Mouse (Mus musculus) CD4-positive, CD25-positive, alpha-beta regulatory T cell, adult 9 weeks (primary cell): ENCODE data around the gene Stk11ip. TPM values are rescaled to one million over a fixed set of nuclear protein-coding genes. Genes with fewer than 3 reads are reported as not detected.

ENCODE experiments used
- polyA plus RNA-seq: library from polyadenylated mRNA; unstranded; fragments of 100-300 nt; shearing (Covaris generic); gene quantifications from one replicate; pipeline ENCODE4 v1.2.1, GENCODE M21; 2017

The Stk11ip gene
- polyA plus RNA-seq: 32.3 TPM

DNA sequence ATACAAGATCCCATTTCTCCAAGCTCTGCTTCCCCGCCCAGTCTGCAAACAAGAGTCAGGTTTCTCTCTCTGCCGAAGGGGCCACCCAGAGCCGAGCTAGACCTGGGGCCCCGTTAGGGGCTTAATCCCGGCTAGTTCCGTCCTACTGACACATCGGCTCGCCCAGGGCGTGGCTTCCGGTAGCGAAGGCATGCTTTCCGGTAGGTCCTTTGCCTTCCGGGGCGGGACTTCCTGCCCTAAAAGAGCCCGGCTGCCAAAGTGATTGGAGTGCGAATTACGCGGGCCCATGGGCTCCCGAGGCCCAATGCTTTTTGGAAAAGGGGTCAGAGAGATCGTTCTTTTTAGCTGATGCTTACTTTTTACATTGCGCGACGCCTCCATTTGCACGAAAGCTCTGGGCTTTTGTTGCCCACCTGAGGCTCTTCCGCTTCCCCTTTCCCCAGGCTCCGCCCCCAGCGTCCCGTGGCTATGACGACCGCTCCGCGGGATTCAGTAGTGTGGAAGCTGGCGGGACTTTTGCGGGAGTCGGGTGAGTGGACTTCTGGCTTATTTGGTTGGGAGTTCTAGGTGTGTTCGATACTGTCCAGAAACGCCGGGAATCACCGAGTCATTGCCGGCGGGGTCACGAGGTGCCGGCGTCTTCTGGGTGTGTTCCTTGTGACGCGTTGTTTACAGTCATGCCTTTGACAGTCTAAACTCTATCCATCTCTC, at the start of gene Stk11ip:
Stk11ip (plus strand) TSS at position 209 of the 711 bp plus-strand sequence.

DNA sequence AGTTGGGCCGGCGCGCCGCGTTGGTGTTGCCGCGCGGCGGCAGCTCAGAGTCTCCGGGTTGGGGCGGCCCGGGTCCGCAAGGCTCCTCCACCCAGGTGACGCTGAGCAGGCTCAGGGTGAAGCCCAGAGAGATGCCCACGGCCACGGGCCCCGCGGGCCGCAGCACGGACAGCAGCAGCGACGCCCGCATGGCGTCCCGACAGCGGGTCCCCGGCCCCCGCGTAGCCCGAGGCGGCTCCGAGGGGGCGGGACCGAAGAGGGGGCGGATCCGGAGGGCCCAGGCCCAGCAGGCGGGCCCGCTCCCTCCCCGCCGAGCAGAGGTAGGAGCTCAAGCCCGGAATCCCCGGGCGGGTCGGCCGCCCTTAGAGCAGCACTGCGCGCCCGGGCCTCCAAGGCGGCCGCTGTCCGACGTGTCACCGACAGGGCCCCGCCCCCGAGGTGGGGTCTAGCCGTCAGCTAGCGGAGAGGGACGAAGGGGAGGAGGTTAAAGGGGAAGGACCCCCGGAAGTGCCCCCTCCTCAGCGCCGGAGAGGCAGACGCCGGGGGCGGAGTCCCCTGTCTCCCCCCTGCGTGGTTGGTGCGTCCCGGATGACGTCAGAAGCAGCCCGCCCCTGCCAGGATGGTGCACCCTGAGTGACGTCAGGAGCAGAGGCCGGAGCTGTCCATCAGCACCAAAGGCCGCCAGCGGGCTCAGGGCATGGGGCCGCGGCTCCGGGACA, 42.3 kb upstream of the Stk11ip start, which contains the start of the genes Chpf and Tmem198:
Chpf (minus strand) TSS at position 392 of the 719 bp plus-strand sequence.
Tmem198 (plus strand) TSS at position 617 of the 719 bp plus-strand sequence.

DNA sequence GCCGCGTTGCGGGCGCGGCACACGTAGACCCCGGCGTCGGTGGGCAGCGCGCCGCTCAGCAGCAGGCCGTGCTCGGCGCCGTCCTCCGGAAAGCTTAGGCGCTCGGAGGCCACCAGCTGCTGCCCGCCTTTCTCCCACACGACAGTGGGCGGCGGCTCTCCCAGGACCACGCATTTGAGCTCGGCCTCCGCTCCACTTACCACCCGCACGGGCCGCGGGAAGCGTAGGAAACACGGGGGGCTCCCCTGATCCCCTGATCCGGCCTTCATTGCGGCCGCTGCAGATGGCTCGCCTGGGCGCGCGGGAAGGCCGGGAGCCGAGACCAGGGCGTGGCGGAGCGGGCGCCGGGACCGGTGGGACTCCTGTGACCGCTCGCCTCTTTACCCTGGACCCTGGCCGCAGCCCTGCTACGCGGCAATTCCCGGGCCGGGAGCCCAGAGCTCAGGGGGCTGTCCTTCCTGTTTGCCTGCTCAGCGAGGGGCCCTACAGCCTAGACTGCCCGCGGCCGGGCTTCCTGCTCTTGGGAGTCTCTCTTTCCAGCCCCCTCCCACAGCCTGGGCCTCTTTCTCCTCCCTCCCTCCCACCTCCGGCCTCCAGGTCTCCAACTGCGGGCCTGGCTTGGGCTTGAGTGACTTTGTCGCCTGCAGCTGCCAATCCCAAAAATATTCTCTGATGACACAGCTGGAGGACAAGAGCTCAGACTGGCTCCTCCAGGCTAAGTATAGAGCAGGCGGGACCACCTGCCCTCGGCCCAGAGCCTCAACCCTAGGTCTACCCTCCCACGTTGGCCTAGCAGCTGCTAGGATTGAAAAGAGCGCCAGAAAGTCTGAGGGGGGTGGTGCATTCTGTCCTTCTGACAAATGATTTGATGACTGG, 15.1 kb upstream of the Stk11ip start, which contains the start of gene Obsl1:
Obsl1 (minus strand) TSS at position 497 of the 876 bp plus-strand sequence.

DNA sequence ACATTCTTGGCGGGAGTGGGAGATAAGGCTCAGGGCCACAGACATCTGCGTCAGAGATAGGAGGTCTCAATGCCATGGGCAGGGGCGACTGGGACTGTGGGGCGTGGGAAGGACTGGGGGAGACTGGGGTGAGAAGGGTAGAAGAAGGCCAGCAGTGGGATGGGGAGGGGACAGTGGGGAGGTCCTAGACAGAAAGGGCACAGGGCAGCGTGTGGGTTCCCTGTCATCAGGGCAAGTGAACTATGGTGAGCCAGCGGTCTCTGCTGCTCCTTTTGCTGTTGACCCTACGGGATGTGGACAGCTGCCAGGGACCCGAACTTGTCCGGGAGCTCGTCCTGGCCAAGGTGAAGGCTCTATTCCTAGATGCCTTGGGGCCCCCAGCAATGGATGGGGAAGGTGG, 14.3 kb upstream of the Stk11ip start, which contains the start of gene Inha:
Inha (plus strand) TSS at position 72 of the 400 bp plus-strand sequence.

DNA sequence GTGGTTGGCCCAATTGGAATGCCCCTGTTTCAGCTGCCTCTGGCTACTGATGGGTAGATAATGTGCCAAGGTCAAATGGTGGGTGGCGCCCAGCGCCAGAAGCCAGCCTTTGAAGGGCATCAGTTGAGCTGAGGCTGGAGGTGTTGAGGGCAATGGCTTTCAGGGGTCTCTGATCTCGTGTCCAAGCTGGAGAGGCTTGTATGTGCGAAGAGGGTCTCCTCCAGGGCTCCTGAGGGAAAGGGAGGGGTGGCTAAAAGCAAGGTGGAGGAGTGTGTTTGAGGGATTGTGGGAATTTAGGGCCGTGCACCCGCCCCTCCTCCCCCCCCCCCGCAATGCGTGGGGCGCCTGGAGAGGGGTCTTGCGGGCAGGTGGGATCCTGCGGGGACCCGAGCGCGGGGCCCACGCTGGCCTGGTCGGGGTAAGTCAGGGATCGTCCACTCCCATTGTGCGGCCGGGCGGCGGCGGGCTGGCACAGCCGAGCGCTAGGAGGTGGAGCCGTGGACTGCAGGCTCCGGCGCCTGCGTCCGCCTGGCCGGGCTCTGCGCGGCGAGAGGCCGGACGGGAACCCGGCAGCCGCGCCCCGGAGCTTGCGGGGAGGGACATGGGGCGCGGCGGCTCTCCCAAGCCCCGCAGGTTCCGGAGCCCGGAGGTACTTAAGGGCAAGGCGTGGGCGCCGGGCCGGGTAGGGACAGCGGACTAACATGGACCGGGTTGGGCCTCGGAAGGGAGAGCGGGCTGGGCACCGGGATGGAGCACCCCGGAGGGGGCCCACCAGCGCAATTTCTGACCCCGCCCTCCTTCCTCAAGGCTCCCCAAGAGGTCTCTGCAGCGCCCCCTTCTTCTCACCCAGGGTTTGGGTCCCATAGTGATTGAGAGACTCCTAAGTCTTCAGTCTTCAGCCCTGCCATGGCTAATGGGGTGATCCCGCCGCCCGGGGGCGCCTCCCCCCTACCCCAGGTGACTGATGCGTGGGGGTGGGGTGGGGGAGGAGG, 24.9 kb downstream of the Stk11ip start, which contains the start of gene Slc4a3:
Slc4a3 (plus strand) TSS at position 302 of the 992 bp plus-strand sequence.

Other genes with a start within 250 kb of the Stk11ip start
- gene Resp18, start 243.1 kb upstream of the Stk11ip start, polyA plus RNA-seq: not detected
- gene Dnpep, start 203.5 kb upstream of the Stk11ip start, polyA plus RNA-seq: 88.1 TPM
- not detected for gene Des, start 161.2 kb upstream of the Stk11ip start, polyA plus RNA-seq
- 0.42 TPM for gene Speg, start 146.2 kb upstream of the Stk11ip start, polyA plus RNA-seq
- 110 TPM for gene Gmppa, start 85.6 kb upstream of the Stk11ip start, polyA plus RNA-seq
- not detected for gene Asic4, start 71.1 kb upstream of the Stk11ip start, polyA plus RNA-seq
- 5.1 TPM for gene Chpf, start 42.2 kb upstream of the Stk11ip start, polyA plus RNA-seq
- gene Tmem198, start 42.0 kb upstream of the Stk11ip start, polyA plus RNA-seq: 0.25 TPM
- gene Obsl1, start 15.1 kb upstream of the Stk11ip start, polyA plus RNA-seq: not detected
- gene Inha, start 14.5 kb upstream of the Stk11ip start, polyA plus RNA-seq: not detected
- 0.05 TPM for gene Slc4a3, start 24.7 kb downstream of the Stk11ip start, polyA plus RNA-seq